Mouse (Mus musculus): ENCODE data around the gene Fbxl15.

- no peak for TF ChIP-seq GATA1 (IDR thresholded peaks at IDR 0.05; ENCODE audit: borderline replicate concordance, low read length)
- no peak for TF ChIP-seq FLI1 (IDR thresholded peaks at IDR 0.05; ENCODE audit: low read length)
Measured at GRCm38 (mm10) chr19:46331936-46332335, 4.0 kb downstream of the Fbxl15 start.

Data from megakaryocyte, embryonic 14.5 days (primary cell).